Mouse (Mus musculus) C2C12 (cell line): ENCODE data around the gene Bmp7.

Experiments used
- CEBPB ChIP-seq: IDR thresholded peaks from one replicate; pipeline ENCODE4 v1.6.1; 2011; ENCODE audit warnings: low read depth, mild to moderate bottlenecking, control low read depth, moderate library complexity
- CTCF ChIP-seq: IDR thresholded peaks from one replicate; pipeline ENCODE4 v1.5.1; 2011; ENCODE audit not compliant: control insufficient read depth, insufficient read depth, insufficient read length
- USF1 ChIP-seq: IDR thresholded peaks from one replicate; pipeline ENCODE4 v1.6.1; 2011; ENCODE audit warnings: low read depth, mild to moderate bottlenecking, control low read depth, moderate library complexity

- no peak for TF ChIP-seq CTCF
- TF ChIP-seq USF1: no peak
- no peak for TF ChIP-seq CEBPB
These were observed 8.8 kb downstream of the Bmp7 start for GRCm38 (mm10) chr2:172931137-172931898.
